8 mouse cellular contexts compared by ENCODE assay signal in the genomic region with DNA sequence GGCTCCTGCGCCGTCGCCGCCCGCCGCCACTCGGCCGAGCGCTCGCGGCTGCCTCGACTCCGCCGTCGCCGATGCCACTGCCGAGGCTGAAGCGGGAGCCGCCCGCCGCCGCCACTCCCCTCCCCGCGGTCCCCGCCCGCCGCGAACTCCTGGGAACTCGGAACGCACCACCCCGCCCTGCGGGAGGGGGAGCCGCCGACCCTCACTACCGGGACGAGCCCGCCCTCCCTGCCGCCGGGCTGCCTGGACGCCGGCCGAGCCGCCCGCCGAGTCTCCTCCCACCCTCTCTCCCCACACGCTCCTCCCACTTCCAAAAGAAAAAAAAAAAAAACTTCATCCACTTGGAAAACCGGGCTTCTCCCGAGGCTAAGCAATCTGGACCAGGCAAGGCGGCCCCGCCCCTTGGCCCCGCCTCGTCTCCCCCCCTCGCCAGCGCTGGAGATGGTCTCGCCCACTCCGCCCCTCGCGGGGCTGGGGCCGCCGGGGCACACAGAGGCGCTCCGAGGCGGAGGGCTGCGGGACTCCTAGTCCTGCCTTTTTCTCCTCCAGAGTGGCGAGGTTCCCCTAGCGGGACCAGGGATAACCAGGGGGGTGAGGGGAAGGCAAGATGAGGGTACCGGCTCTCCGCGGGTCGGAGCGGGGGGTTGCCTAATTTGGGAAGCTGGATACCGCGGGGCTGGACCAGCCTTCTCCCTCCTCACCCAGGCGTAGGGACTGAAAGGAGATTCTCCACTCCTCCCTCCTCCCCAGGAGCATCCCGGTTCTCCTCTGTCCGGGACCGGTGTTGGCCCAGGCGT. TPM values are rescaled to one million over a fixed set of nuclear protein-coding genes. Genes with fewer than 3 reads are reported as not detected.
DNase-seq lines count a peak whose midpoint lies in the region; ATAC-seq lines count a peak whose summit lies in the region.

No protein-coding gene starts in this region.

- peak; percentile 97 for DNase-seq in adrenal gland, postnatal 10 days
- peak; percentile 89 for DNase-seq in embryo, embryonic 11.5 days (ENCODE audit: low read depth, low spot score)
- DNase-seq in left cerebral cortex, postnatal 14 days (ENCODE audit: low spot score in 2 of 2): peak; percentile 93 to 94
- peak; percentile 95 for DNase-seq in right cerebral cortex, postnatal 4 days
- DNase-seq in MN1 (ENCODE audit: low spot score): no peak

- H3K4me2 ChIP-seq in intestine, embryonic 16.5 days (ENCODE audit: low read depth, low read length): peak overlapping the region; percentile 92

- no peaks in the 10 kb centered on the region for H3K9me3 ChIP-seq in intestine, embryonic 16.5 days (ENCODE audit: control insufficient read depth, low read length)

- peaks cover 11% of the 10 kb centered on the region for H3K4me1 ChIP-seq in intestine, embryonic 16.5 days (ENCODE audit: control insufficient read depth, insufficient read depth, low read length)

- intact Hi-C loops in left cerebral cortex, postnatal 14 days (cut with DNase I): loop anchor here (5.0 to 10.0 kb wide), 2 partner anchors 375 to 1388 kb away; a partner anchor contains a TSS

- H3K36me3 ChIP-seq in intestine, embryonic 16.5 days (ENCODE audit: control insufficient read depth, insufficient read depth, low read length): no peaks in the 10 kb centered on the region

- no peaks in the 10 kb centered on the region for H3K27me3 ChIP-seq in intestine, embryonic 16.5 days (replicated peaks; ENCODE audit: control insufficient read depth, insufficient read depth, low read length)

- H3K27ac ChIP-seq in intestine, embryonic 16.5 days (ENCODE audit: low read length): peak overlapping the region; percentile 98

- under 1% methylated on average over 55 of the region's 78 CpGs for WGBS in intestine, embryonic 16.5 days

- peak overlapping the region; percentile 97 for H3K9ac ChIP-seq in intestine, embryonic 16.5 days (ENCODE audit: low read depth, low read length)

- peak; percentile 76 for ATAC-seq in granulocyte monocyte progenitor cell, adult 5-6 weeks (replicated peaks; ENCODE audit: poor library complexity, severe bottlenecking)
- peak; percentile 97 for ATAC-seq in intestine, embryonic 16.5 days
- ATAC-seq in megakaryocyte-erythroid progenitor cell, adult 5-6 weeks (replicated peaks; ENCODE audit: low FRiP score, low TSS enrichment, poor library complexity, severe bottlenecking): peak; percentile 80

- H3K4me3 ChIP-seq in intestine, embryonic 16.5 days (ENCODE audit: low read length): peak overlapping the region; percentile 91

RNA-seq across cellular contexts. Expression of a gene that starts 1.2 kb away (rescaled TPM):
- total RNA-seq in adrenal gland, postnatal 10 days (2021): 10 to 100 TPM; 26.1 to 28.5 TPM
- 2.6 TPM in 1 of 2 replicates, not detected in the other for total RNA-seq in granulocyte monocyte progenitor cell, adult 5-6 weeks (2014; fragmentation: Nextera tagmentation)
- 0.26 and 3.1 TPM in 2 replicates for total RNA-seq in granulocyte monocyte progenitor cell, adult 5-6 weeks (2017)
- 12.8 and 14.2 TPM in 2 replicates for polyA plus RNA-seq in intestine, embryonic 16.5 days (2015; fragmentation: Nextera tagmentation; extraction: Ambion mirVana)
- total RNA-seq in left cerebral cortex, postnatal 14 days (2021): 10 to 100 TPM; 71.0 to 79.8 TPM
- total RNA-seq in megakaryocyte-erythroid progenitor cell, adult 5-6 weeks (2014; fragmentation: Nextera tagmentation): not detected in 2 replicates
- total RNA-seq in megakaryocyte-erythroid progenitor cell, adult 5-6 weeks (2017): 0.34 TPM in 1 of 2 replicates, not detected in the other

Comparison
In these comparisons a context has a peak if more than half of its experiments do, and no peak if none do; other contexts are left out.
1. RNA of a gene that starts 1.2 kb away (total RNA-seq): 71.0 to 79.8 TPM in left cerebral cortex, postnatal 14 days and 26.1 to 28.5 TPM in adrenal gland, postnatal 10 days; 0.26 to 3.1 TPM in granulocyte monocyte progenitor cell, adult 5-6 weeks and 0.34 TPM in megakaryocyte-erythroid progenitor cell, adult 5-6 weeks; every median in the first group is over 4 times any median in the second.
2. Peak in every context shown above with its lines, with median percentiles within 50 percentile points of each other: ATAC-seq.